Mouse (Mus musculus) cerebellum, postnatal 10 days (tissue): ENCODE measurements around the gene Trp53i11.

ENCODE experiments used
- DNase-seq, 2 experiments: peaks; one replicate each; pipeline ENCODE4 v3.0.0; 2021; ENCODE audit warnings: mixed read lengths in 2 of 2

Gene Trp53i11

GRCm38 (mm10) chr2:93200681-93201340, 13.5 kb downstream of the Trp53i11 start:
- no peak for DNase-seq

GRCm38 (mm10) chr2:93201997-93202396, 14.6 kb downstream of the Trp53i11 start:
- DNase-seq, result no peak

DNA sequence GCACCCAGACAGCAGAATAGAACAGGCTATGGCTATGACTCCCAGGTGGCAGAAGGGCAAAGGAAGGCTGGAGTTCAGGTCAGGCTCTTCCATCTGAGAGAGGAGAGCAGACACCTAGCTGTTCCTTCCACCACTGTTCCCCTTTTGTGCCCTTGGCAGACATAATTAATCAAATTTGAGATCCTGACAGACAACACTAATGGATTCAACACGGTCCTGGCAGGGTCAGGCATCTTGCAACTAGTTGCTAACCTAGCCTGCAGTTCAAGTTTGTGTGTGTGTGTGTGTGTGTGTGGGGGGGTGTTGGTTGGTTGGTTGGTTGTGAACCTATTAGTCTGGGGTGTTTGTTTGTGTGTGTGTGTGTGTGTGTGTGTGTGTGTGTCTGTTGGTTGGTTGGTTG, 15.4 kb downstream of the Trp53i11 start:
- no peak for DNase-seq

DNA sequence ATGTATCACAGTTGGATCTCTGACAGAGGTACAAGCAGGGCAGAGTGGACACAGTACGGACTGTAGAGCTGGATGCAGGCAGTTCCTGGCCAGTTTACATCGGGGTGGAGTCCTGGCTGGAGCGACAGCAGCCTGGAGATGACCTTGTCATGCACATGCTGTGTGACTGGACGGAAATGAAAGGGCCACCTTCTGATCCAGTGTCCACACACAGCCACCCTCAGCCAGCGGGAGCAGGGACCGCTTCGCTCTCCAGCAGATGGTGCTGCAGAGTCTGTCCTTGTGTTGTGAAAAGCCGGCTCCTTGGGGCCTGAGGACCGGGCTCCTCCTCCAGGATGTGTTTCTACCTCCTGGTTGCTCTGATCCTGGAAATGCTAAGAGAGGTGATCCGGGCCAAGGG, 16.3 kb downstream of the Trp53i11 start:
- peak; percentile 89 to 90 for DNase-seq

DNA sequence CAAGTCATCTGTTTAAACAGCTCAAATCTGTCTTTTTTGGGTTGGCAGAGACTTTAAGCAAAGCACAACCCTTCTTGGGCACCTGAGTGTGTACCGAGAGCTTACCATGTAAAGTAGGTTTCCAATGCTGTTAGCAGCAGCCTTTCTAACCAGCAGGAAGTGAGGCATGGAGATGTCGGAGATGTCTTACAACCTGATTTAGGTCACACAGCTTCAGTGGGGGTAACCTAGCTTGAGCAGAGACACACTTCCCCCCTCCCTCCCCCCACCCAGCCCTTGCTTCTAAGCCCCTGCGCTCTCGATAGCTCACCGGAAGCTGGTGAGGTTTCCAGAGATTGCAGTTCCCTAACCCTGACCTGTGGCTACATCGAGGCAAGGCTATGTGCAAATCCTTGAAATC, 17.2 kb downstream of the Trp53i11 start:
- no peak for DNase-seq

DNA sequence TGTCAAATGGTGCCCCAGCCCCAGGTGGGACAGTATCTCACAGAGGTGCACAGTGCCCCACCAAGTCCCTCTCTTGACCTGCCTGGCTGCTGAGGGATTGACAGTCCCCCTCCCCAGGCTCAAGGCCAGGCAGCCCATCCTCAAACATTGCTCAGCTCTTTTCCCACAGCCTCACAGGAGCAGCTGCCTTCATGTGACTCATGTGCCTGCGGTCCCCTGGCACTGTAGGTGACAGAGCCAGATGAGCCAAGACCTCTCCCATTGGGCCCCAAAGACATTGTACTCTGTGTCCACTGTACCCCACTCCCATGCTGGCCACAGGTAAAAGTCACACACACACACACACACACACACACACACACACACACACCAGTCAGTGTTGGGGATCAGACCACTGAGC, 18.8 kb downstream of the Trp53i11 start:
- DNase-seq, result peak in 1 of 2 experiments; percentile 11

DNA sequence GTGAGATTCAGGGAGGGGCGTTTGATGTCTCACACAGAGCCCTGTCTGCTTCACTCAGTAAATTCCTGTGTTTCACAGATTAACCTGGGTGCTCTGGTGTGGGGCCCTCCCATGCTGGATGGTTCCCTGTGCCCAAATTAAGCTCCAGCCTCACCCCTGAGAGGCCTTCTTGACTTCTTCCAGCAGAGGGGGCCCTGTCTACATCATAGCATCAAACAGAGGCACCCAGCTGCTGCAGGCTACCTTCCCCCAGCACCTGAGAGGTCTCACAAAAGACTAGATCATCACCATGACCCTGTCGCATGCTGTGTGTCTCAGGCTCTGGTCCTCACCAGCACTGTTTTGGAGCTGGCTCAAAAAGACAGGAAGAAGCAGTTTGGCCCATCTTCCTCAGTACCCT, 25.0 kb downstream of the Trp53i11 start:
- DNase-seq, result peak in 1 of 2 experiments; percentile 8

- peak in 1 of 2 experiments; percentile 12 for DNase-seq
Observed at GRCm38 (mm10) chr2:93212865-93213264, 25.5 kb downstream of the Trp53i11 start.

GRCm38 (mm10) chr2:93214192-93214591, 26.8 kb downstream of the Trp53i11 start:
- no peak for DNase-seq

- DNase-seq, result peak; percentile 9 to 66
Observed at GRCm38 (mm10) chr2:93215790-93216189, 28.4 kb downstream of the Trp53i11 start.

DNA sequence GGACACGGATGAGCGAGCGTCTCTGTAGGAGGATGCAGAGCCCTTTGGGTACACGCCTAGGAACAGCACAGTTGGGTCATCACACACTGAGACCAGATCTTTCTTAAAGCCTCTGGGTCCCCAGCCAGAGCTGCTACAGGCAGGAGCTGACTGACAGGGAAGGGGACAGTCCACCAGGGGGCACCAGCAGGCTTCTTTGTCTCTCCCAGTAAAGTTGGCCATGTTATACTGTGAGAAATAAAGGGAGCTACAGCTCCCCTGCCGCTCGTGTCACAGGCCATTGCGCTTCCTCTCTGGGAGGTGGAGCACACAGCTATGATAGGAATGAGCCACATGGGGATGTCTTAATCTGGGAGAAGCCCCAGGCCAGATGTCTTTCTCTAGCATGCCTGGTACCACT, 29.7 kb downstream of the Trp53i11 start:
- peak; percentile 97 to 98 for DNase-seq

DNA sequence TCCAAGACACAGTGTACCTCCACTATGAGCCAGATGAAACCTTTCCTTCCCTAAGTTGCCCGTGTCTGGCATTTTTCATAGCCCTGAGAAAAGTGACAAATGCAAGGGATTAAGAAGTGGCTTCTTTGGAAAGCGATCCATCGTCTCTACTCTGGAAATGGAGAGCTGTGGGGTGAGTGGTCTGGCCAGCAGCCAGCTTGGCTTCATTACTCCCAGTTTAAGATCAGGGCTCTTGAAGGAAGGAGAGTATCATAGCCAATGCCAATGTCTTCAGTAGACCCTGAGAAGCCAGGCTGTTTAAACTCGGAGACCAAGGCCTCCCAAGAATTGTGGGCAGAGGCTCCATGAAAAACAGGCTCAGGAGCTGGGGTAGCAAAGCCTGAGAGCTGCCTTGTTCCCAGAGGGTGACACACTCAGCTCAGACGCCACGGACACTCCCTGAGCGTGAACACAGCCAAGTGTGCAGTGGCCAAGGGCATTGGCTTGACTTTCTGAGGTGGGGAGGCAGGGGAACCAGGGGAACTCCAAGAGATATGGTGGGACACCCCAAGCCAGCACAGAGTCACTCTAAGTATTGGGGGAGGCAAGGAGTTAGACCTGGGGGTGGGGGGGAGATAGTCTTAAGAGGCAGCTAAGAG, 31.1 kb downstream of the Trp53i11 start:
- peak in 1 of 2 experiments; percentile 53 for DNase-seq

GRCm38 (mm10) chr2:93219576-93219975, 32.2 kb downstream of the Trp53i11 start:
- DNase-seq, result peak; percentile 52 to 78

- DNase-seq, result peak; percentile 50 to 55
Observed at GRCm38 (mm10) chr2:93220447-93220846, 33.1 kb downstream of the Trp53i11 start.

DNA sequence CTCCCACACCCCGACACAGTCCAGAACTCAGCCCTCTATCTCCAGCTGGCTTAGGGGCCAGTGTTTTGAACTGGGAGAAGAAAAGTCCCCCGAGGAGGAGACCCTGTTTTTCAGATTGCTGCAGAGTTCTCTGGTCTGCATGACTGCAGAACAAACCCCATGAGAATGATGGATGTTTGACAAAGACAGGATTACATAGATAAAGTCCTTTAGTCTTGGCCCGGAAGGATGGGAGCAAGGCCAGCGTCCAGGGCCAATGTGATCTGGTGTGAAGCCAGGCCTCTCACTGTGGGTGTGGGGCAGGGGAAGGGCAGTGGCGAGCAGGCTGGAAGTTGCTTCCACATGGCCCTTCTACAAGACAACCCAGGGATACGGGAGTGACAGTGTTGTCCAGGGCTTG, 36.1 kb downstream of the Trp53i11 start:
- peak; percentile 68 to 81 for DNase-seq

DNA sequence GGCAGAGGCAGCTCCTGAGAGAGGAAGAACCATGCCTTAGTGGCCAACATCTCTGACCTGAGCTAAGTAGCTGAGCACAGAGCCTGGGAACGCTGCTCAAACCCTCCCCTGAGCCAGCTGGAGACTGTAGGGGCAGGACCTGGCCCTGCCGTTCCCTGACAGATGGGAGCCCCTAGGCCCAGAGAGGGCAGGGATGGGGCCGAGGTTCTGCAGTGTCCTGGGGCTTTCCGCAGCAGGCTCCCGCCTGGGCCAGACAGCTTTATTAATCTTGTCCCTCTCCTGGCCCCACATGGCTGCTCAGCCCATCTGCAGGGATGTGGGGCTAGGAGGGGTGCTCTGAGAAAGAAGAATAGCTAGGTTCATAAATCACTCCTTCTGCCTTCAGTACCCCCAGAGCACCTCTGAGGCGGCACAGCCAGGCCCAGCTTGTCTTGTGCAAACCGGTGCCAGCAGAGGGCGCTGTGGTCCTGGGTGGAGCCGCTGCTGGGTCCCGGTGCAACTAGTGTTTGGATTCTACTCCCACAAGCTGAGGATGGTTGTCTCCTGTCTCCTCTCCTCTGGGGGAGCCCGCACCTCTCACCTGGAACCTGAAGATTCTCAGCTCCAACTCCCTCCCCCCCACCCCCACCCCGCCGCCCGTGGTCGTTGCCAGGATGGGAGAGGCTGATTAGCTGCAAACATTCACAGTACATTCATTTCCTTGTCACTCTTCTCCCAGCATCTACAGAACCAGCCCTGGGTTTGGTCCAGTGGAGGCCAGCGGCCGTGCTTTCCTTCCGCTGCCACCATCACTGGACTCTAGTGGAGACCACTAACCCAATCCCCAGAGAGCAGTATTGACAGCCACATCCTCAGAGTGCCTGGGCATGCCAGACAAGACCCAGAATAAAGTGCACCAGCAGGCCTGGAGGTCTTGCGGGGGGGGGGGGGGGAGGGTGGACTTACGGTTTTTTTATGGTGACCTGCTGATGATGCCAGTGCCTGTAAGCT, 39.6 kb downstream of the Trp53i11 start:
- DNase-seq, result peak; percentile 96 to 98

- peak; percentile 76 to 86 for DNase-seq
Observed at GRCm38 (mm10) chr2:93227713-93228479, 40.5 kb downstream of the Trp53i11 start.

DNA sequence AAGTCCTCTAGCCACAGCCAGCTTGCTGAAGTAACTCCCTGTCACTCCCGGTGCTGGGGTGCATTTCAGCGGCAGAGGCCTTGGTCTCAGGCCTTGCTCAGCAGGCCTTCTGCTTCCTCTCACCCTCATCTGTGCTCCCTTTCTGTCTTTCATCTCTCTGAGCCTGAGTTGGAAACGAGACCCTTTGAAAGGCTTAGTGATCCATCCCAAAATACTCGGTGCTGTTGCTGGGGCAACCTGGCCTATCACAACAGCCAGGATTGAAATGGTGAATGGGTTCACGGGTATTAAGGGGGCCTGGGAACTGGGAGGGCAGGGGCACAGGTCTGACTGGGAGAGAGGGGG, 41.1 kb downstream of the Trp53i11 start:
- DNase-seq, result no peak

- no peak for DNase-seq
Observed at GRCm38 (mm10) chr2:93232141-93232540, 44.8 kb downstream of the Trp53i11 start.

GRCm38 (mm10) chr2:93237055-93237454, 49.7 kb downstream of the Trp53i11 start:
- no peak for DNase-seq

- DNase-seq, result no peak
Observed at GRCm38 (mm10) chr2:93238864-93239263, 51.5 kb downstream of the Trp53i11 start.

GRCm38 (mm10) chr2:93242166-93242565, 54.8 kb downstream of the Trp53i11 start:
- DNase-seq, result peak in 1 of 2 experiments; percentile 48
